Mouse (Mus musculus): Measurements from ENCODE around the gene Slc15a1. TPM values are rescaled to one million over a fixed set of nuclear protein-coding genes. Genes with fewer than 3 reads are reported as not detected.

Slc15a1 gene
- polyA plus RNA-seq, 1 experiment from 2014 or later, result not detected

DNA sequence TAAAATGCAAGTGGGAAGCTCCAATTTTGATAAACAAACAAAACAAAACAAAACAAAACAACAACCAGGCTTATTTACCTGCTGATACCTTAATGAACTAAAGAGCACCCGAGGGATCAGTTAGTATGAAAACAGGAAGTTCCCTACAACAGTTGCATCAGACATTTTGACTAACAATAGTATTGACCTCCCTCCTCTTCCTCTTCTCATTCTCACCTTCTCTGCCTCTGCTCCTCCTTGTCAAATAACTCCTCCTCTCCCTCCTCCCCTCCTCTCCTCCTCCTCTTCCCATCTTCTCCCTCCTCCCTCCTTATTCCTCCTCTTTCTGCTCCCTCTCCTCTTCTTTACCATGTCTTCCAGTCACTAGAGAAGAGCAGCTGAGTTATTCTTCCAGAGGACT, 22.1 kb upstream of the Slc15a1 start:
- no peaks in the 10 kb centered on the region for H3K4me1 ChIP-seq (replicated peaks)
- H3K4me3 ChIP-seq (replicated peaks), result no peak overlapping the region
- H3K4me2 ChIP-seq, result no peak overlapping the region
- no peaks in the 10 kb centered on the region for H3K9me3 ChIP-seq (replicated peaks)
- ATAC-seq (ENCODE audit: insufficient read depth), result no peak
- H3K27me3 ChIP-seq, result no peaks in the 10 kb centered on the region
- no peak overlapping the region for H3K9ac ChIP-seq
- H3K36me3 ChIP-seq (replicated peaks), result no peaks in the 10 kb centered on the region
- 15% methylated on average over 1 of the region's 1 CpGs for WGBS (ENCODE audit: insufficient replicate concordance)
- H3K27ac ChIP-seq (replicated peaks), result no peak overlapping the region

DNA sequence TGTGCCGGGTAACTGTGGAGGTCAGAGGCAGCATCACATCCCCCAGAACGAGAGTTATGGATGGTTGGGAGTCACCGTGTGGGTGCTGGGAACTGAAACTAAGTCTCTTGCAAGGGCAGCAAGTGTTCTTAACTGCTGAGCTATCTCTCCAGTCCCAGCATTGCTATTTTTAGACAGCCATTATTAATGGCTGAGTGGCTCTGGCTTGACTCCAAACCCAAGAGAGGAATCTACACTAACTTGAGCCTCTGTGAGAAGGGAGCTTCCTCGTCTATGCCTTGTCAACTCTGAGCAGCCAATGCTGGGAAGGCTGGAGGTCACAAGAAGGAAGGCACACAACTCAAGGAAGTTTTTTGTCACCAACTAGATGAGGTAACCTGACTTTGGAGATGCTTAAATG, 16.7 kb upstream of the Slc15a1 start:
- Histone ChIP-seq H3K9me3 (replicated peaks) (no peaks in the 10 kb centered on the region), H3K27me3 (no peaks in the 10 kb centered on the region; the same call in 1 of the 2 replicates), H3K4me2 (no peak overlapping the region), H3K36me3 (replicated peaks) (no peaks in the 10 kb centered on the region), H3K9ac (no peak overlapping the region), H3K4me3 (replicated peaks) (no peak overlapping the region), H3K27ac (replicated peaks) (no peak overlapping the region), H3K4me1 (replicated peaks) (no peaks in the 10 kb centered on the region)
- ATAC-seq (ENCODE audit: insufficient read depth), result no peak
- WGBS (ENCODE audit: insufficient replicate concordance), result 46% methylated on average over 4 of the region's 4 CpGs

DNA sequence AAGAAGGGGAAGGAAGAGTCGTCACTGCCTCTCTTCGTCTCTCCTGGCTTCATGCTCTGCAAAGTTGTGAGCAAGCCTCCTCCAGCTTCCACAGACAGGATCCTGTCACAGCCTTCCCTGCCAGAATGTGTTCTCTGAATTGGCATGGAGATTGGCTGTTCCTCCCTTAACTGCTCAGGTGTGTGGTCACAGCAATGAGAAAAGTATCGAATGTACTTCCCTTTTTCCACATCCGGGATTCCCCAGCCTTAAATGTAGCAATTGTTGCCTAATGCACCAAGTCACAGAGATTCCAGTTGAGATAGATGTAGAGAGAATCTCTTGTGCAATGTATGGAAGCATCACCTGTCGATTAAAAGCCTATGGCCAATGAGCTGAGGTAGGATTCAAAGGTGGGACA, 11.8 kb upstream of the Slc15a1 start:
- no peak for ATAC-seq (ENCODE audit: insufficient read depth)
- H3K4me2 ChIP-seq, result no peak overlapping the region
- no peaks in the 10 kb centered on the region for H3K4me1 ChIP-seq (replicated peaks)
- no peak overlapping the region for H3K27ac ChIP-seq (replicated peaks)
- no peak overlapping the region for H3K9ac ChIP-seq
- no peaks in the 10 kb centered on the region for H3K36me3 ChIP-seq (replicated peaks)
- H3K9me3 ChIP-seq (replicated peaks), result no peaks in the 10 kb centered on the region
- WGBS (ENCODE audit: insufficient replicate concordance), result 42% methylated on average over 5 of the region's 5 CpGs
- H3K27me3 ChIP-seq, result no peaks in the 10 kb centered on the region; the same call in 1 of the 2 replicates
- no peak overlapping the region for H3K4me3 ChIP-seq (replicated peaks)

DNA sequence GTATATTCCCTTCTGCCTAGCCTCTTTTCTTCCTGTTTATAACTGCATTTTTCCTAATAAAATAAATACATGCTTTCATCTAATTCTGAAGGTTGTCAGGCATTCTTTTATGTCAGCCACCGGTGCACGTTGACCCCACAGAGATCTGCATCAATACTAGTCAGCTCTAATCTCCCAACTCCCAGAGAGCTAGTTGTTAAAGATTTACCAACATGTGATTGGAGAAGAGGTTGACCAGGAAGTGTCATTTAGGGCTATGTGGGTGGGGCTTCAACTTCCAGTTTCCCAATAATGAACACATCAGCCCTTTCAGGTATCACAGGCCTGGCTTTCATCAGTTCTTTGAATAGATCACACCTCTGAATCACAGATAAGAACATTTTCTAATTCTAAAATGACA, 3.9 kb upstream of the Slc15a1 start:
- Histone ChIP-seq H3K4me3 (replicated peaks) (no peak overlapping the region), H3K27ac (replicated peaks) (no peak overlapping the region), H3K4me1 (replicated peaks) (0 out of 2 replicates have a peak, but pooled peaks cover 2% of the 10 kb centered on the region), H3K9me3 (replicated peaks) (no peaks in the 10 kb centered on the region), H3K4me2 (no peak overlapping the region), H3K27me3 (peaks cover 33% of the 10 kb centered on the region), H3K9ac (no peak overlapping the region), H3K36me3 (replicated peaks) (no peaks in the 10 kb centered on the region)
- WGBS (ENCODE audit: insufficient replicate concordance), result 48% methylated on average over 2 of the region's 2 CpGs
- no peak for ATAC-seq (ENCODE audit: insufficient read depth)

- no peak overlapping the region for H3K9ac ChIP-seq
- H3K4me2 ChIP-seq, result no peak overlapping the region
- no peaks in the 10 kb centered on the region for H3K36me3 ChIP-seq (replicated peaks)
- no peaks in the 10 kb centered on the region for H3K9me3 ChIP-seq (replicated peaks)
- H3K4me1 ChIP-seq (replicated peaks), result 0 out of 2 replicates have a peak, but pooled peaks cover 2% of the 10 kb centered on the region
- H3K27ac ChIP-seq (replicated peaks), result no peak overlapping the region
- WGBS (ENCODE audit: insufficient replicate concordance), result 6% methylated on average over 6 of the region's 6 CpGs
- ATAC-seq (ENCODE audit: insufficient read depth), result no peak
- peaks cover 44% of the 10 kb centered on the region for H3K27me3 ChIP-seq
- H3K4me3 ChIP-seq (replicated peaks), result no peak overlapping the region
These were observed 1.3 kb upstream of the Slc15a1 start for GRCm38 (mm10) chr14:121506336-121506735.

GRCm38 (mm10) chr14:121505485-121505860, 421 bp upstream of the Slc15a1 start:
- Histone ChIP-seq H3K27me3 (peaks cover 44% of the 10 kb centered on the region), H3K4me2 (peak overlapping the region; percentile 35), H3K36me3 (replicated peaks) (no peaks in the 10 kb centered on the region), H3K4me3 (replicated peaks) (no peak overlapping the region), H3K27ac (replicated peaks) (no peak overlapping the region), H3K9me3 (replicated peaks) (no peaks in the 10 kb centered on the region), H3K9ac (no peak overlapping the region), H3K4me1 (replicated peaks) (0 out of 2 replicates have a peak, but pooled peaks cover 2% of the 10 kb centered on the region)
- no peak for ATAC-seq (ENCODE audit: insufficient read depth)
- 19% methylated on average over 9 of the region's 9 CpGs for WGBS (ENCODE audit: insufficient replicate concordance)

GRCm38 (mm10) chr14:121500577-121500976, 4.5 kb downstream of the Slc15a1 start:
- Histone ChIP-seq H3K4me1 (replicated peaks) (no peaks in the 10 kb centered on the region), H3K27me3 (peaks cover 37% of the 10 kb centered on the region)
- 39% methylated on average over 2 of the region's 2 CpGs for WGBS (ENCODE audit: insufficient replicate concordance)

GRCm38 (mm10) chr14:121499769-121500168, 5.3 kb downstream of the Slc15a1 start:
- Histone ChIP-seq H3K4me1 (replicated peaks) (no peaks in the 10 kb centered on the region), H3K9me3 (replicated peaks) (no peaks in the 10 kb centered on the region), H3K4me3 (replicated peaks) (no peak overlapping the region), H3K4me2 (no peak overlapping the region), H3K27me3 (peaks cover 29% of the 10 kb centered on the region), H3K36me3 (replicated peaks) (no peaks in the 10 kb centered on the region), H3K9ac (no peak overlapping the region), H3K27ac (replicated peaks) (no peak overlapping the region)
- no peak for ATAC-seq (ENCODE audit: insufficient read depth)
- 13% methylated on average over 1 of the region's 1 CpGs for WGBS (ENCODE audit: insufficient replicate concordance)

More at GRCm38 (mm10) chr14:121500577-121500976, 4.5 kb downstream of the Slc15a1 start:
- Histone ChIP-seq H3K36me3 (replicated peaks) (no peaks in the 10 kb centered on the region), H3K4me2 (no peak overlapping the region), H3K27ac (replicated peaks) (no peak overlapping the region), H3K4me3 (replicated peaks) (no peak overlapping the region), H3K9me3 (replicated peaks) (no peaks in the 10 kb centered on the region), H3K9ac (no peak overlapping the region)
- no peak for ATAC-seq (ENCODE audit: insufficient read depth)

GRCm38 (mm10) chr14:121497800-121498199, 7.3 kb downstream of the Slc15a1 start:
- no peaks in the 10 kb centered on the region for H3K36me3 ChIP-seq (replicated peaks)
- H3K4me1 ChIP-seq (replicated peaks), result no peaks in the 10 kb centered on the region
- H3K27me3 ChIP-seq, result peaks cover 18% of the 10 kb centered on the region
- no peaks in the 10 kb centered on the region for H3K9me3 ChIP-seq (replicated peaks)
- no peak overlapping the region for H3K4me2 ChIP-seq
- H3K27ac ChIP-seq (replicated peaks), result no peak overlapping the region
- no peak overlapping the region for H3K4me3 ChIP-seq (replicated peaks)
- no peak overlapping the region for H3K9ac ChIP-seq
- no peak for ATAC-seq (ENCODE audit: insufficient read depth)
- WGBS (ENCODE audit: insufficient replicate concordance), result 42% methylated on average over 1 of the region's 1 CpGs

- Histone ChIP-seq H3K27ac (replicated peaks) (no peak overlapping the region), H3K4me1 (replicated peaks) (no peaks in the 10 kb centered on the region), H3K9ac (no peak overlapping the region), H3K36me3 (replicated peaks) (no peaks in the 10 kb centered on the region), H3K9me3 (replicated peaks) (no peaks in the 10 kb centered on the region), H3K4me3 (replicated peaks) (no peak overlapping the region), H3K4me2 (no peak overlapping the region), H3K27me3 (peaks cover 17% of the 10 kb centered on the region)
- ATAC-seq (ENCODE audit: insufficient read depth), result no peak
- WGBS (ENCODE audit: insufficient replicate concordance), result 56% methylated on average over 4 of the region's 4 CpGs
These were observed 9.3 kb downstream of the Slc15a1 start for GRCm38 (mm10) chr14:121495741-121496140.

- 45% methylated on average over 2 of the region's 2 CpGs for WGBS (ENCODE audit: insufficient replicate concordance)
- H3K4me1 ChIP-seq (replicated peaks), result no peaks in the 10 kb centered on the region
- no peaks in the 10 kb centered on the region for H3K36me3 ChIP-seq (replicated peaks)
- no peak for ATAC-seq (ENCODE audit: insufficient read depth)
- H3K4me2 ChIP-seq, result no peak overlapping the region
- H3K9ac ChIP-seq, result no peak overlapping the region
- no peak overlapping the region for H3K4me3 ChIP-seq (replicated peaks)
- no peaks in the 10 kb centered on the region for H3K9me3 ChIP-seq (replicated peaks)
- peaks cover 17% of the 10 kb centered on the region for H3K27me3 ChIP-seq
- H3K27ac ChIP-seq (replicated peaks), result no peak overlapping the region
These were observed 9.9 kb downstream of the Slc15a1 start for GRCm38 (mm10) chr14:121495120-121495519.

- no peaks in the 10 kb centered on the region for H3K4me1 ChIP-seq (replicated peaks)
- WGBS (ENCODE audit: insufficient replicate concordance), result 34% methylated on average over 2 of the region's 2 CpGs
- H3K4me3 ChIP-seq (replicated peaks), result no peak overlapping the region
- no peak overlapping the region for H3K4me2 ChIP-seq
- no peak overlapping the region for H3K9ac ChIP-seq
- ATAC-seq (ENCODE audit: insufficient read depth), result no peak
- peaks cover 15% of the 10 kb centered on the region; the same call in 1 of the 2 replicates for H3K27me3 ChIP-seq
- H3K27ac ChIP-seq (replicated peaks), result no peak overlapping the region
- no peaks in the 10 kb centered on the region for H3K36me3 ChIP-seq (replicated peaks)
- no peaks in the 10 kb centered on the region for H3K9me3 ChIP-seq (replicated peaks)
These were observed 10.8 kb downstream of the Slc15a1 start for GRCm38 (mm10) chr14:121494238-121494637.

Data from liver, embryonic 15.5 days (tissue).